13 mouse cellular contexts compared by ENCODE assay signal in genomic region chr8:128296728-128297380, GRCm38 (mm10).
DNase-seq lines count a peak whose midpoint lies in the region; ATAC-seq lines count a peak whose summit lies in the region.
"Had no signal": no experiment of that assay in that cellular context is flagged by ENCODE, and none has a peak within 500 bp of the region (broad histone marks: within the 10 kb centered on the region; RNA-seq: fewer than 3 reads in every experiment).

No protein-coding gene starts in this region.

- peak; percentile 77 for DNase-seq in heart, adult 11 months
- peak; percentile 12 to 33 for DNase-seq in cerebellum, postnatal 14 days
- DNase-seq in layer of hippocampus, adult 9-10 months (ENCODE audit: low spot score): peak; percentile 50
- DNase-seq in right cerebral cortex, adult 2 months (ENCODE audit: low spot score in 2 of 2): peak; percentile 32 to 54
- no peak for DNase-seq in urinary bladder, postnatal 4 days (ENCODE audit: low spot score in 2 of 2)
- no peak for DNase-seq in spleen, postnatal 14 days (ENCODE audit: low spot score in 2 of 2)
- DNase-seq: kidney, adult 8-10 months had no signal

- peaks cover 11% of the 10 kb centered on the region for H3K4me1 ChIP-seq in heart, embryonic 12.5 days (replicated peaks)
- H3K4me1 ChIP-seq: limb, embryonic 13.5 days had no signal

- H3K4me3 ChIP-seq in heart, embryonic 12.5 days: no peak overlapping the region
- H3K4me3 ChIP-seq: erythroblast, embryonic 14.5 days; heart, embryonic 13.5 days; limb, embryonic 13.5 days; myocyte had no signal

- no peak overlapping the region for H3K27ac ChIP-seq in heart, embryonic 12.5 days (ENCODE audit: poor library complexity, severe bottlenecking)
- H3K27ac ChIP-seq: heart, embryonic 13.5 days; limb, embryonic 13.5 days had no signal

- no peak overlapping the region for H3K9ac ChIP-seq in heart, embryonic 12.5 days
- H3K9ac ChIP-seq: heart, embryonic 13.5 days; limb, embryonic 13.5 days had no signal

- no peaks in the 10 kb centered on the region for H3K36me3 ChIP-seq in heart, embryonic 12.5 days
- H3K36me3 ChIP-seq: heart, embryonic 13.5 days; limb, embryonic 13.5 days had no signal

- no peak for ATAC-seq in heart, embryonic 12.5 days (ENCODE audit: insufficient number of reproducible peaks, low FRiP score)
- ATAC-seq in erythroblast, adult 5-6 weeks (replicated peaks; ENCODE audit: low FRiP score, poor library complexity, severe bottlenecking): no peak

- no peaks in the 10 kb centered on the region for H3K9me3 ChIP-seq in heart, embryonic 12.5 days (replicated peaks)
- H3K9me3 ChIP-seq: heart, embryonic 13.5 days; limb, embryonic 13.5 days had no signal

- H3K27me3 ChIP-seq in heart, embryonic 12.5 days (replicated peaks): no peaks in the 10 kb centered on the region
- H3K27me3 ChIP-seq: heart, embryonic 13.5 days; limb, embryonic 13.5 days had no signal

- WGBS in heart, embryonic 12.5 days: 85% methylated on average over 14 of the region's 14 CpGs

- H3K4me2 ChIP-seq in heart, embryonic 12.5 days: no peak overlapping the region
- H3K4me2 ChIP-seq: heart, embryonic 13.5 days; limb, embryonic 13.5 days had no signal

Comparison
In these comparisons a context has a peak if more than half of its experiments do, and no peak if none do; other contexts are left out.
1. DNase-seq: peak in heart, adult 11 months (single experiment), cerebellum, postnatal 14 days (2 of 2), layer of hippocampus, adult 9-10 months (single experiment) and right cerebral cortex, adult 2 months (2 of 2); none in urinary bladder, postnatal 4 days (0 of 2) and spleen, postnatal 14 days (0 of 2).